Mouse (Mus musculus): Measurements from ENCODE around the gene Rora. TPM values are rescaled to one million over a fixed set of nuclear protein-coding genes. Genes with fewer than 3 reads are reported as not detected.

The Rora gene
- polyA plus RNA-seq, 1 experiment from 2014 or later, result 4.7 TPM

DNA sequence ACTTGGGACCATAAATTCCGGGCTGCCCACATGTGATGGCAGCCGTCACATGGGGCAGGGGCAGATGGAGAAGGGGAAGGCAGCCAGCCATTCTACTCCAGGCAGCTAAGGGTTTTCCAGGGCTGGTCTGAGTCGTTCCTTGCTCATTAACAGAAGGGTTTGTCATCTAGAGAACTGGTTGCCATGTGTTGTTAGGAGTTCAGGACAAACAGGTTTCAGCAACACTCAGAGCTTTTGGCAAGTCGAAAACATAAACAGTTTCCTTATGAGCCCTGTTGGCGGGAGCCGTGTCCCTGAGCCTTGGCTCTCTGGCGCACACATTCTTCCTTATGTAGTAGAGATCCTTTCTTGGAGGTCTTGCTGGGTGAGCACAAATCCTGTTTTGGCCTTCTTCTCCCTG, 611.6 kb downstream of the Rora start:
- 71% methylated on average over 7 of the region's 7 CpGs for WGBS
- Histone ChIP-seq H3K4me3 (replicated peaks) (no peak overlapping the region), H3K27me3 (replicated peaks) (no peaks in the 10 kb centered on the region), H3K27ac (no peak overlapping the region), H3K4me2 (replicated peaks) (no peak overlapping the region), H3K4me1 (replicated peaks) (no peaks in the 10 kb centered on the region), H3K36me3 (no peaks in the 10 kb centered on the region), H3K9ac (no peak overlapping the region), H3K9me3 (no peaks in the 10 kb centered on the region)
- no peak for ATAC-seq

DNA sequence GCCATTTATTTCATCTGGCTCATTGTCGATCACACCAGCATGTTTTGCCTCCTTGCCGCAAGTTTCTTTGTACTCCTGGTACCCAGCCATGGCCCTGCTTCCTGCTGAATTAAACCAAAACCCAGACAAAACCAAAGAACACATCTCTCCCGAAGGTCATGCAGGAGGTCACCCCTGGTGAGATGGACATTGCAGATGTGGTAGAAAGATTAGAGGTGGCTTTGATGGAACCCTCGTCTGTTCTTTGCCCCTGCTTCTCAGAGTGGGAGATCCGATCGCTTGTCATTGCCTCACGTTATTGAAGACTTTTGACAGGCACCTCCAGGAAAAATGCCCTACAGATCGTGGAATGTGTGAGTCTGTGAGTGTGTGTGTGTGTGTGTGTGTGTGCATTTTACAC, 616.8 kb downstream of the Rora start:
- ATAC-seq, result no peak
- Histone ChIP-seq H3K4me1 (replicated peaks) (no peaks in the 10 kb centered on the region), H3K27ac (no peak overlapping the region), H3K4me2 (replicated peaks) (no peak overlapping the region), H3K36me3 (no peaks in the 10 kb centered on the region), H3K9ac (no peak overlapping the region), H3K9me3 (no peaks in the 10 kb centered on the region), H3K4me3 (replicated peaks) (no peak overlapping the region), H3K27me3 (replicated peaks) (no peaks in the 10 kb centered on the region)
- WGBS, result 67% methylated on average over 8 of the region's 8 CpGs

DNA sequence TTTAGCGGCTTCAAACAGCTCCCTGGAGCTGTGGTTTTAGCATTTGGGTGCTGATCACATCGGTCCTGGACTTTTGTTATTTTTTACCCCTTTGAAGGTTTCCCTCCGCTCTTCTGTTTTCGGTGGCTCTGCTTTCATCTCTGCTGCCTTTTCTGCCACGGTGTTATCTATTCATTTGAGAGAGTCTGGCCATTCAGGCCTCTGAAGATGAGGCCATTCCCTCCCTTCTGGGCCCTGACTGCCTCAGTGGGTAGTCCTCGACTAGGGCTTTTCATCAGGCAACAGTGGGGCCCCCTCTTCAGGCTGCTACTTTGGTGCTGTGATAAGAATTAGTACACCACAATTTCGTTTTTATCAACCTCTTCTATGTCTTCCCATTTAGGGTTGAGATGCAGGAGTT, 617.3 kb downstream of the Rora start:
- no peak overlapping the region for H3K27ac ChIP-seq
- H3K4me1 ChIP-seq (replicated peaks), result no peaks in the 10 kb centered on the region
- no peak overlapping the region for H3K4me3 ChIP-seq (replicated peaks)
- no peaks in the 10 kb centered on the region for H3K36me3 ChIP-seq
- no peak for ATAC-seq
- H3K27me3 ChIP-seq (replicated peaks), result no peaks in the 10 kb centered on the region
- H3K9ac ChIP-seq, result no peak overlapping the region
- 48% methylated on average over 7 of the region's 7 CpGs for WGBS
- no peaks in the 10 kb centered on the region for H3K9me3 ChIP-seq
- no peak overlapping the region for H3K4me2 ChIP-seq (replicated peaks)

- Histone ChIP-seq H3K36me3 (no peaks in the 10 kb centered on the region), H3K9me3 (no peaks in the 10 kb centered on the region), H3K4me2 (replicated peaks) (no peak overlapping the region), H3K4me1 (replicated peaks) (no peaks in the 10 kb centered on the region), H3K9ac (no peak overlapping the region), H3K27me3 (replicated peaks) (no peaks in the 10 kb centered on the region), H3K27ac (no peak overlapping the region), H3K4me3 (replicated peaks) (no peak overlapping the region)
- WGBS, result 66% methylated on average over 9 of the region's 9 CpGs
- no peak for ATAC-seq
These were observed 619.3 kb downstream of the Rora start for GRCm38 (mm10) chr9:69272884-69273283.

DNA sequence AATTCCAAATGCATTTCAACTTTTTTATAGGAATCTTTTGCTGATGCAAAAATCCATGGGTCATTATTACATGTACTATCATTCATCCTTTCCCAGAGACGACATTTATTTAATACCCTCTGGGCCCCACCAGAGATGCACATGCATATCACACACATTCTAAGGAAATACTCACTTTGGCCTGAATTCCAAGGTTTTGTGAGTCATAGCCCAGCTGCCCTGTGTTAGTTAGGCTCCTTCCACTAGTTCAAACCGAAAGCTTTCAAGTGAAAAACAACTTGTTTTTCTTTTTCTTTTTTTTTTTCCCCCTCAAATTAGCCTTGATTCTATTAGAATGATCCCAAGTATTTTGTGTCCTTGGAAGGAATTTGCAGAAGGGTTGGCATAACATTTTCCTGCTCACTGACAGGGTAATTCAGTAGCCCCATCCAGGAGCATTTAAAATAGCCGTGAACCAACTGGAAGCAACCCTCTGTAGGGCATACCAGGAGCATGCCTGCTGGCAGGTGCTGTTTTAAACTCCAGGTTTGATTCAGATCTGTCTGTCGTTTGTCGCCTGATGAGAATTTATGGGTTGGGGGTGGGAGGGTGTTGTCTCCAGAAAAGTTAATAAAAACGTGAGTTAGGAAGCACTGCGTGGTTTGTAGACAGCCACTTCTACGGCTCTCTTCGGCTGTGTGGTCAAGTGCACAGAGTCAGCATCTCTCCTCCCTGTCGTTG, 621.3 kb downstream of the Rora start:
- Histone ChIP-seq H3K4me2 (replicated peaks) (no peak overlapping the region), H3K36me3 (no peaks in the 10 kb centered on the region), H3K9me3 (no peaks in the 10 kb centered on the region), H3K27me3 (replicated peaks) (no peaks in the 10 kb centered on the region), H3K9ac (no peak overlapping the region), H3K4me3 (replicated peaks) (no peak overlapping the region), H3K4me1 (replicated peaks) (no peaks in the 10 kb centered on the region), H3K27ac (no peak overlapping the region)
- WGBS, result 50% methylated on average over 10 of the region's 10 CpGs
- ATAC-seq, result no peak

DNA sequence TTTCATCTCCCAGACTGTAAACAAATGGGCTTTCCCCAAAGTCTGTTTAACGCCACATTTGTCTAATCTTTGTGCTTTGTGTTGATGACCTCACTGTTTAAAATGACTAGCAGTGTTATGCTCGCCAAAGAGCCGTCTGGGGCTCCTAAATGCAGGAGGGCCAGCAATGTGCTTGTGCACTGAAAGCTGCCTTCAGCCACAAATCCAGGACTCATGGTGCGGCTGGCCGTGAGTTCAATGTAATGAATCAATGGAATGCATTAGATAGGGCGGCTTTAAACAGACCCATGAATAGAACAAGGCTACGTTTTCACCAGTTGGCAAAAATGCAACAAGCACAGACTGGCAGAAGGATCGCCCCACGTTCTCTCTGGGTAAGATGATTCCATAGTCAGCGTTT, 623.7 kb downstream of the Rora start:
- Histone ChIP-seq H3K27ac (no peak overlapping the region), H3K4me3 (replicated peaks) (no peak overlapping the region), H3K9me3 (no peaks in the 10 kb centered on the region), H3K9ac (no peak overlapping the region), H3K27me3 (replicated peaks) (no peaks in the 10 kb centered on the region), H3K4me2 (replicated peaks) (no peak overlapping the region), H3K4me1 (replicated peaks) (no peaks in the 10 kb centered on the region), H3K36me3 (no peaks in the 10 kb centered on the region)
- ATAC-seq, result no peak
- 54% methylated on average over 10 of the region's 10 CpGs for WGBS

GRCm38 (mm10) chr9:69285011-69285410, 631.4 kb downstream of the Rora start:
- Histone ChIP-seq H3K27me3 (replicated peaks) (0 out of 2 replicates have a peak, but pooled peaks cover 5% of the 10 kb centered on the region), H3K4me3 (replicated peaks) (no peak overlapping the region), H3K36me3 (no peaks in the 10 kb centered on the region), H3K4me2 (replicated peaks) (no peak overlapping the region), H3K9me3 (no peaks in the 10 kb centered on the region), H3K9ac (no peak overlapping the region), H3K27ac (no peak overlapping the region), H3K4me1 (replicated peaks) (peaks cover 4% of the 10 kb centered on the region; the same call in 1 of the 2 replicates)
- ATAC-seq, result no peak
- 83% methylated on average over 3 of the region's 3 CpGs for WGBS

DNA sequence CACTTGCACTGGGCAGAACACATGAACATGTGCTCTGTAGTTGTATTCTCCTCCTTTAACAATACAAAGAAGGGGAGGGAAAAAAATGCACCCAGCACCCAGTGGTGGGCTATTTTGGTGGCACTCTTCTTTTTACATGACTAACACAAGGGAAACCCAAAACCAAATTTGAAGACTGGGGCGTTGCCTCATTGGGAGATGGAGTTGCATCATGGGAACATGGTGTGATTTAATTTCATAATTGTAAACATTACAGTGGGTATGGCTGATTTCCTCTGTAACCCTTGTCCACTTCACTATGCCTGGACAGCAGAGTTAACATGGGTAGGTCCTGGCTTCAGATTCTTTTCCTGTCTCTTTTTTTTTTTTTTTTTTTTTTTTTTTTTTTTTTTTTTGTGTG, 634.5 kb downstream of the Rora start:
- Histone ChIP-seq H3K9ac (no peak overlapping the region), H3K9me3 (no peaks in the 10 kb centered on the region), H3K36me3 (no peaks in the 10 kb centered on the region), H3K4me3 (replicated peaks) (no peak overlapping the region), H3K27me3 (replicated peaks) (peaks cover 22% of the 10 kb centered on the region), H3K4me2 (replicated peaks) (no peak overlapping the region), H3K4me1 (replicated peaks) (peaks cover 18% of the 10 kb centered on the region), H3K27ac (no peak overlapping the region)
- WGBS, result 84% methylated on average over 1 of the region's 1 CpGs
- no peak for ATAC-seq

GRCm38 (mm10) chr9:69288586-69288985, 635.0 kb downstream of the Rora start:
- no peak for ATAC-seq
- 53% methylated on average over 5 of the region's 5 CpGs for WGBS
- H3K4me1 ChIP-seq (replicated peaks), result peaks cover 18% of the 10 kb centered on the region
- H3K4me3 ChIP-seq (replicated peaks), result no peak overlapping the region
- H3K9ac ChIP-seq, result no peak overlapping the region
- H3K27me3 ChIP-seq (replicated peaks), result peaks cover 24% of the 10 kb centered on the region
- H3K27ac ChIP-seq, result no peak overlapping the region
- H3K36me3 ChIP-seq, result no peaks in the 10 kb centered on the region
- H3K9me3 ChIP-seq, result no peaks in the 10 kb centered on the region
- no peak overlapping the region for H3K4me2 ChIP-seq (replicated peaks)

GRCm38 (mm10) chr9:69289056-69290017, 635.8 kb downstream of the Rora start:
- H3K4me1 ChIP-seq (replicated peaks), result peaks cover 18% of the 10 kb centered on the region
- H3K27me3 ChIP-seq (replicated peaks), result peaks cover 24% of the 10 kb centered on the region
- 2% methylated on average over 52 of the region's 59 CpGs for WGBS
- no peaks in the 10 kb centered on the region for H3K9me3 ChIP-seq
- peak overlapping the region; percentile 68 for H3K9ac ChIP-seq
- H3K4me3 ChIP-seq (replicated peaks), result peak overlapping the region; percentile 72
- ATAC-seq, result peak; percentile 98
- no peak overlapping the region for H3K27ac ChIP-seq
- H3K4me2 ChIP-seq (replicated peaks), result peak overlapping the region; percentile 99
- no peaks in the 10 kb centered on the region for H3K36me3 ChIP-seq

DNA sequence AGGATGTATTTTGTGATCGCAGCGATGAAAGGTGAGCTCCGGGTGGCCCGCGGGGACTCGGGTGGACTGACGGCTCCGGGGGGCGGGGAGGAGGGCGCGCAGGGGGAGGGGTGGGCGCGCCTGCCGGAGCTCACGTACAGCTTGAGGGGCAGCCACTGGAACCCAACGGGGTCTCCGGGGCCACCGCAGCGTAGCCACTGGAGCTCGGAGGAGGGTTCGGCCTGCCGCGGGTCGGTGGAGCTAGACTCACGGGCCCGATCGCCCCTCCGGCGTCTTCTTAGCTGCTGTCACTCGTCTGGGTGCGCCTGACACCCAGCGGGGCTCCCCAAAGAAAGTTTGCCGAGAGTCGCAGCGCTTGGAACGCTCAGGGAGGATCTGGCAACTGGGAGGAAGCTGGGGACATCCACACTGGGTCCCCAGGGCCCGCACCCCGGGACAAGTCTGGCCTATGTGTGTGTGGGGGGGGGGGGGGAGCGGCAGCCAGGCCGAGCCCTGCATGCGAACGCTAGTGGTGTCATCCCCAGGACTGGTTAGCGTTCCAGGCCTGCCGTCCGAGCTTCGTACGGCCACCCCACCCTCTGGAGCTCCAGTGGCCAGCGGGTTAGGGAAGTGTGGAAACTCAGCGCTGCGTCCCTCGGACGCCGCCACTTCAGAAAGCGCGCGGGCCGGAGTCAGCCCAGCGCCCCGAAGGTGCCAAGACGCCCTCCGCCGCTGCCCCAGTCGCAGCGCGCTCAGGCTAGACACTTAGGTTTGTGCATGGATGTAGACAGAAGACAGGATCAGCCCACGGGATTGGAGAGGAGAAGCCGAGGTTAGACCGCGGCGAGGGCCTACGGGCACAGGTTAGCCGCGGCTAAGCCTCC, 636.7 kb downstream of the Rora start:
- WGBS, result under 1% methylated on average over 68 of the region's 73 CpGs

More for the DNA sequence above, 636.7 kb downstream of the Rora start:
- Histone ChIP-seq H3K27ac (no peak overlapping the region), H3K9ac (peak overlapping the region; percentile 68), H3K4me1 (replicated peaks) (peaks cover 18% of the 10 kb centered on the region), H3K27me3 (replicated peaks) (peaks cover 24% of the 10 kb centered on the region), H3K4me2 (replicated peaks) (peak overlapping the region; percentile 99), H3K4me3 (replicated peaks) (peak overlapping the region; percentile 72), H3K36me3 (no peaks in the 10 kb centered on the region), H3K9me3 (no peaks in the 10 kb centered on the region)
- ATAC-seq, result peak; percentile 66
